Mouse (Mus musculus) 416B (cell line): ENCODE measurements around the gene Chordc1.
"Not testable (repeated sequence)": the region's sequence is repeated elsewhere in the genome, so short reads cannot be mapped to it uniquely, and the experiment has no call there.

Experiments used
- DNase-seq: peaks from one replicate; pipeline ENCODE4 v3.0.0; 2011; ENCODE audit warnings: low read depth

Chordc1 gene

GRCm38 (mm10) chr9:18291571-18292429 lies at the start of gene Chordc1:
Gene Chordc1 (plus strand): TSS chr9:18292125.
- peak; percentile 96 for DNase-seq

- no peak for DNase-seq
Measured at GRCm38 (mm10) chr9:18275901-18276300, 16.0 kb upstream of the Chordc1 start.

GRCm38 (mm10) chr9:18276844-18277243 lies 15.1 kb upstream of the Chordc1 start:
- DNase-seq, result no peak

GRCm38 (mm10) chr9:18277497-18277896 lies 14.4 kb upstream of the Chordc1 start:
- peak; percentile 68 for DNase-seq

GRCm38 (mm10) chr9:18278693-18279092 lies 13.2 kb upstream of the Chordc1 start:
- not testable (repeated sequence) for DNase-seq

GRCm38 (mm10) chr9:18292443-18292922 lies 558 bp downstream of the Chordc1 start:
- peak; percentile 60 for DNase-seq

GRCm38 (mm10) chr9:18293026-18293781 lies 1.3 kb downstream of the Chordc1 start:
- peak; percentile 63 for DNase-seq

GRCm38 (mm10) chr9:18298301-18298700 lies 6.4 kb downstream of the Chordc1 start:
- DNase-seq, result no peak

- no peak for DNase-seq
Measured at GRCm38 (mm10) chr9:18319990-18320389, 28.1 kb downstream of the Chordc1 start.
